Mouse (Mus musculus): ENCODE data around the gene Socs3.

Gene Socs3

GRCm38 (mm10) chr11:117972656-117973558, 3.1 kb upstream of the Socs3 start:
- whole genome bisulfite sequencing: 96% methylated on average over 11 of the region's 11 CpGs

- 52% methylated on average over 2 of the region's 2 CpGs for WGBS
Observed at GRCm38 (mm10) chr11:117971646-117972242, 1.9 kb upstream of the Socs3 start.

- WGBS: 81% methylated on average over 6 of the region's 6 CpGs
Observed at GRCm38 (mm10) chr11:117971100-117971499, 1.3 kb upstream of the Socs3 start.

GRCm38 (mm10) chr11:117969100-117969944, 525 bp downstream of the Socs3 start:
- WGBS: under 1% methylated on average over 65 of the region's 65 CpGs

GRCm38 (mm10) chr11:117968716-117969099, 1.1 kb downstream of the Socs3 start:
- under 1% methylated on average over 34 of the region's 34 CpGs for WGBS

- WGBS: 3% methylated on average over 64 of the region's 64 CpGs
Observed at GRCm38 (mm10) chr11:117968016-117968671, 1.7 kb downstream of the Socs3 start.

GRCm38 (mm10) chr11:117967249-117968015, 2.4 kb downstream of the Socs3 start:
- WGBS: 19% methylated on average over 34 of the region's 34 CpGs

- 48% methylated on average over 7 of the region's 7 CpGs for WGBS
Observed at GRCm38 (mm10) chr11:117966506-117967100, 3.2 kb downstream of the Socs3 start.

- WGBS: 36% methylated on average over 9 of the region's 9 CpGs
Observed at GRCm38 (mm10) chr11:117965561-117965981, 4.3 kb downstream of the Socs3 start.

GRCm38 (mm10) chr11:117965052-117965451, 4.8 kb downstream of the Socs3 start:
- 53% methylated on average over 7 of the region's 7 CpGs for WGBS

- WGBS: 56% methylated on average over 1 of the region's 1 CpGs
Observed at GRCm38 (mm10) chr11:117964294-117964693, 5.6 kb downstream of the Socs3 start.

GRCm38 (mm10) chr11:117963872-117964271, 6.0 kb downstream of the Socs3 start:
- WGBS: 12% methylated on average over 9 of the region's 9 CpGs

- WGBS: 1% methylated on average over 40 of the region's 40 CpGs
Observed at GRCm38 (mm10) chr11:117963091-117963793, 6.6 kb downstream of the Socs3 start.

- WGBS: 65% methylated on average over 10 of the region's 10 CpGs
Observed at GRCm38 (mm10) chr11:117962228-117963067, 7.4 kb downstream of the Socs3 start.

- WGBS: 45% methylated on average over 17 of the region's 17 CpGs
Observed at GRCm38 (mm10) chr11:117959741-117960381, 10.0 kb downstream of the Socs3 start.

GRCm38 (mm10) chr11:117959166-117959565, 10.7 kb downstream of the Socs3 start:
- 85% methylated on average over 4 of the region's 4 CpGs for WGBS

- WGBS: 56% methylated on average over 7 of the region's 7 CpGs
Observed at GRCm38 (mm10) chr11:117958197-117958596, 11.7 kb downstream of the Socs3 start.

GRCm38 (mm10) chr11:117955621-117956020, 14.2 kb downstream of the Socs3 start:
- 71% methylated on average over 13 of the region's 13 CpGs for WGBS
